ENCODE assay signal across 8 mouse cellular contexts in genomic region chr16:94370173-94370914, GRCm38 (mm10). TPM values are rescaled to one million over a fixed set of nuclear protein-coding genes. Genes with fewer than 3 reads are reported as not detected.
DNase-seq lines count a peak whose midpoint lies in the region; ATAC-seq and TF ChIP-seq lines count a peak whose summit lies in the region.

Gene Ttc3, plus strand, starts transcription at chr16:94370618.

- peak within 1 kb of the TSS; percentile 91 for H3K9ac ChIP-seq in kidney, embryonic 15.5 days

- no peak for TF ChIP-seq POLR2A in bone marrow macrophage, adult 2 months (IDR thresholded peaks at IDR 0.05; ENCODE audit: borderline replicate concordance, low read depth, low read length)
- peak; percentile 74 for TF ChIP-seq POLR2A in embryonic fibroblast, embryonic 13.5 days (IDR thresholded peaks at IDR 0.05; ENCODE audit: low read depth, low read length)

- peak within 1 kb of the TSS; percentile 95 for H3K4me3 ChIP-seq in bone marrow macrophage, adult 2 months (ENCODE audit: insufficient read depth, low read length)
- H3K4me3 ChIP-seq in embryonic fibroblast, embryonic 13.5 days (ENCODE audit: insufficient read depth, low read length): peak within 1 kb of the TSS; percentile 77
- H3K4me3 ChIP-seq in heart, embryonic 10.5 days: peak within 1 kb of the TSS; percentile 89
- peak within 1 kb of the TSS; percentile 97 for H3K4me3 ChIP-seq in kidney, embryonic 15.5 days (replicated peaks)

- peak; percentile 88 for ATAC-seq in kidney, embryonic 15.5 days (replicated peaks; ENCODE audit: low FRiP score)
- peak; percentile 34; the same call in 1 of the 2 replicates for ATAC-seq in monocyte, adult 5-6 weeks (replicated peaks; ENCODE audit: insufficient number of reproducible peaks, low FRiP score, low TSS enrichment, poor library complexity, severe bottlenecking)

- no peaks in the 10 kb centered on the region for H3K9me3 ChIP-seq in heart, embryonic 10.5 days
- no peaks in the 10 kb centered on the region for H3K9me3 ChIP-seq in kidney, embryonic 15.5 days (replicated peaks)

- H3K36me3 ChIP-seq in heart, embryonic 10.5 days: 0 out of 2 replicates have a peak, but pooled peaks cover 4% of the 10 kb centered on the region
- H3K36me3 ChIP-seq in kidney, embryonic 15.5 days: peaks cover 4% of the 10 kb centered on the region; the same call in 1 of the 2 replicates

- H3K4me1 ChIP-seq in bone marrow macrophage, adult 2 months (ENCODE audit: control insufficient read depth, insufficient read depth, low read length): peaks cover 3% of the 10 kb centered on the region; the same call in 1 of the 2 replicates
- peaks cover 4% of the 10 kb centered on the region; the same call in 1 of the 2 replicates for H3K4me1 ChIP-seq in embryonic fibroblast, embryonic 13.5 days (ENCODE audit: control insufficient read depth, insufficient read depth, low read length)
- H3K4me1 ChIP-seq in heart, embryonic 10.5 days: peaks cover 17% of the 10 kb centered on the region
- H3K4me1 ChIP-seq in kidney, embryonic 15.5 days: peaks cover 31% of the 10 kb centered on the region

- H3K27me3 ChIP-seq in heart, embryonic 10.5 days (ENCODE audit: insufficient read depth, poor library complexity, severe bottlenecking): no peaks in the 10 kb centered on the region
- H3K27me3 ChIP-seq in kidney, embryonic 15.5 days: no peaks in the 10 kb centered on the region

- TF ChIP-seq CTCF in bone marrow macrophage, adult 2 months (IDR thresholded peaks at IDR 0.05; ENCODE audit: low read depth, low read length): no peak
- TF ChIP-seq CTCF in embryonic fibroblast, embryonic 13.5 days (IDR thresholded peaks at IDR 0.05; ENCODE audit: borderline replicate concordance, insufficient read depth, low read length): no peak

- peak within 1 kb of the TSS; percentile 74 for H3K27ac ChIP-seq in bone marrow macrophage, adult 2 months (ENCODE audit: insufficient read depth, low read depth, low read length)
- peak within 1 kb of the TSS; percentile 51 for H3K27ac ChIP-seq in embryonic fibroblast, embryonic 13.5 days (ENCODE audit: insufficient read depth, low read length)
- peak within 1 kb of the TSS; percentile 99 for H3K27ac ChIP-seq in heart, embryonic 10.5 days
- H3K27ac ChIP-seq in kidney, embryonic 15.5 days: peak within 1 kb of the TSS; percentile 98

- under 1% methylated on average over 78 of the region's 79 CpGs for WGBS in heart, embryonic 10.5 days
- WGBS in kidney, embryonic 15.5 days: under 1% methylated on average over 78 of the region's 79 CpGs

- peak within 1 kb of the TSS; percentile 66 for H3K4me2 ChIP-seq in kidney, embryonic 15.5 days

- peak; percentile 96 for DNase-seq in A20 (ENCODE audit: low read depth, low spot score)
- peak; percentile 96 for DNase-seq in heart, embryonic 10.5 days (ENCODE audit: low spot score)
- DNase-seq in liver: peak; percentile 89
- DNase-seq in spleen, postnatal 4 days (ENCODE audit: low spot score in 2 of 2): peak; percentile 85 to 94

RNA-seq across cellular contexts. Expression of gene Ttc3, which starts in this region (rescaled TPM):
- 19.2 and 20.3 TPM in 2 replicates for polyA plus RNA-seq in bone marrow macrophage, adult 2 months (2012; ENCODE audit: insufficient read depth, insufficient read length, missing spikeins)
- polyA plus RNA-seq in embryonic fibroblast, embryonic 13.5 days (2011; ENCODE audit: insufficient read length, low read depth, missing spikeins): 140 and 167 TPM in 2 replicates
- polyA plus RNA-seq in heart, embryonic 10.5 days (2016; fragmentation: Nextera tagmentation; extraction: Ambion mirVana): 173 and 197 TPM in 2 replicates
- polyA plus RNA-seq in kidney, embryonic 15.5 days (2015; fragmentation: Nextera tagmentation; extraction: Ambion mirVana): 228 and 230 TPM in 2 replicates
- 23.5 to 99.5 TPM (median 37.3 TPM) in 3 replicates for total RNA-seq in monocyte, adult 5-6 weeks (2017)

Comparison
In these comparisons a context has a peak if more than half of its experiments do, and no peak if none do; other contexts are left out.
1. Peak in every context shown above with its lines: DNase-seq, ATAC-seq, H3K4me3 ChIP-seq and H3K27ac ChIP-seq.